Mouse (Mus musculus): ENCODE measurements around the gene Kctd2.

- TF ChIP-seq GABPA (IDR thresholded peaks at IDR 0.05; ENCODE audit: insufficient replicate concordance, low read depth, low read length) (no peak), POLR2A (IDR thresholded peaks at IDR 0.05; ENCODE audit: low read depth, low read length) (no peak), CTCF (conservative IDR thresholded peaks at IDR 0.05 in 1 of 2, IDR thresholded peaks at IDR 0.05 in 1 of 2; ENCODE audit: low read depth in 2 of 2, low read length in 2 of 2) (no peak), JUND (conservative IDR thresholded peaks at IDR 0.05; ENCODE audit: low read depth, low read length) (no peak), JUN (IDR thresholded peaks at IDR 0.05; ENCODE audit: insufficient read depth, low read depth, low read length) (no peak), USF1 (IDR thresholded peaks at IDR 0.05; ENCODE audit: low read depth, low read length) (no peak), ETS1 (conservative IDR thresholded peaks at IDR 0.05; ENCODE audit: low read depth, low read length) (no peak), RAD21 (IDR thresholded peaks at IDR 0.05; ENCODE audit: low read depth, low read length) (no peak), PAX5 (IDR thresholded peaks at IDR 0.05; ENCODE audit: low read length) (no peak), POLR2AphosphoS2 (IDR thresholded peaks at IDR 0.05; ENCODE audit: low read depth, low read length) (no peak), NELFE (IDR thresholded peaks at IDR 0.05; ENCODE audit: low read depth, low read length) (no peak), UBTF (IDR thresholded peaks at IDR 0.05; ENCODE audit: low read depth, low read length) (no peak), IRF4 (IDR thresholded peaks at IDR 0.05; ENCODE audit: low read depth, low read length) (no peak)
These were observed 28.6 kb upstream of the Kctd2 start for GRCm38 (mm10) chr11:115391358-115391757.

All from CH12.LX (cell line).